Mouse (Mus musculus) skeletal muscle tissue, postnatal 0 days (tissue): ENCODE results near the gene Tssc4. TPM values are rescaled to one million over a fixed set of nuclear protein-coding genes. Genes with fewer than 3 reads are reported as not detected.

Experiments used
- polyA plus RNA-seq: library from polyadenylated mRNA; unstranded; fragments of >200 nt; fragmentation: Nextera tagmentation; extraction: Ambion mirVana; gene quantifications from 2 replicates; pipeline ENCODE4 v1.2.1, GENCODE M21; 2015

Tssc4 gene
- 31.6 and 34.4 TPM in 2 replicates for polyA plus RNA-seq

GRCm38 (mm10) chr7:143068882-143069591 lies at the start of gene Tssc4:
Gene Tssc4, plus strand, starts transcription at chr7:143069249.

GRCm38 (mm10) chr7:143052626-143053007 lies 16.4 kb upstream of the Tssc4 start, which contains the start of gene Cd81:
Gene Cd81, plus strand, starts transcription at chr7:143052739.

GRCm38 (mm10) chr7:143094592-143095553 lies 25.8 kb downstream of the Tssc4 start, which contains the start of gene Trpm5:
Gene Trpm5, minus strand, starts transcription at chr7:143094642.

DNA sequence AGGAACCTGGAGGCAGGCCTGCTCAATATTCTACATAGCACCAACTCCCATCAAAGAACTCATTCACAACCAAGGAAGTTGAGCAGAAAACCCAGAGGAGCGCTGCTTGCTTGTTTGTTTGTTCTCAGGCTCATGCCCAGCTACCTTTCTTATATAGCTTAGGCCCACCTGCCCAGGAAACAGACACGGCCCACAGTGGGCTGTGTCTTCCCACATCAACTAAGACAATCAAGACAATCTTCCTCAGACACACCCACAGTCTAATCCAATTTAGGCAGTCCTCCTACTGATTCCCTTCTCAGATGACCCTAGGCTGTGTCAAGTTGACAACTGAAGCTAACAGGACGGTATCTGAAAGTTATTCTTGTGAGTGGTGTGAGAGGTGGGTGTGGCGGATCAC lies 37.0 kb downstream of the Tssc4 start, which contains the start of gene Kcnq1:
Gene Kcnq1, plus strand, starts transcription at position 301 of the 400 bp plus-strand sequence.

Other genes starting within 250 kb of the Tssc4 start
- gene Th, start 138.1 kb upstream of the Tssc4 start, polyA plus RNA-seq, result 1.3 and 1.4 TPM in 2 replicates
- 0.23 and 0.37 TPM in 2 replicates for gene Ascl2, start 100.0 kb upstream of the Tssc4 start, polyA plus RNA-seq
- gene Tspan32, start 64.2 kb upstream of the Tssc4 start, polyA plus RNA-seq, result 1.5 and 2.0 TPM in 2 replicates
- gene Cd81, start 16.5 kb upstream of the Tssc4 start, polyA plus RNA-seq, result 489 and 494 TPM in 2 replicates
- gene Trpm5, start 25.4 kb downstream of the Tssc4 start, polyA plus RNA-seq, result 5.1 and 6.3 TPM in 2 replicates
- gene Kcnq1, start 37.1 kb downstream of the Tssc4 start, polyA plus RNA-seq, result 4.8 and 5.0 TPM in 2 replicates